Mouse (Mus musculus): Measurements from ENCODE around the gene Fbln5. TPM values are rescaled to one million over a fixed set of nuclear protein-coding genes. Genes with fewer than 3 reads are reported as not detected.

The Fbln5 gene
- polyA plus RNA-seq, 2 experiments from 2014 or later, result not detected

DNA sequence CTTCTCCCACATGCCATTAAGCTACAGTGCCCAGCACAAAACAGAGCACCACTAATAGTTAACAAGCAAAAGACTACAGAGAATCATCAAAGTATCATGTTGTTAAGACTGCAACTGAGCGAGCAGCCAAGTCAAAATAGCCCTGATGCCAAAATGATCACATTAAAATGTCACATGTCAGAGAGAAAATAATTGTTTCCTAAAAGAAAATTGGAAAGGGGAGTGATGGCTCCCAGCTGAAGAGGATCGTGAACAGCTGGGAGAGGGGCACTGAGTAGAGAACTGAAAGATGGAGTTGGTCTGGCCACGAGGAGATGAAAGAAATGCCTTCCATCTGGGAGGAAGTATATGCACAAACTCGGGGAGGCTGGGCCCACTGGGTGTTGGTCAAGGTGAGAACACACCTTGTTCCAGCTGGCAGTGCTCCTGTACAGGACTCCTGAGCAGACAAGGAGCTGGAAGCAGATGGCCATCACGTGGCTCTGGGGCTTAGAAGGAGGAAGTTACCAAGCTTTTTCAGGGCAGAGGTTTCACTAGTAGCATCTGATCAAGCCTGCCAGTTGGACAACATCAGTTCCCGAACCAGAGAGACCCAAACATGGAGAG, 59.3 kb downstream of the Fbln5 start:
- ATAC-seq, result no peak

GRCm38 (mm10) chr12:101758698-101759097, 60.2 kb downstream of the Fbln5 start:
- no peak for ATAC-seq

DNA sequence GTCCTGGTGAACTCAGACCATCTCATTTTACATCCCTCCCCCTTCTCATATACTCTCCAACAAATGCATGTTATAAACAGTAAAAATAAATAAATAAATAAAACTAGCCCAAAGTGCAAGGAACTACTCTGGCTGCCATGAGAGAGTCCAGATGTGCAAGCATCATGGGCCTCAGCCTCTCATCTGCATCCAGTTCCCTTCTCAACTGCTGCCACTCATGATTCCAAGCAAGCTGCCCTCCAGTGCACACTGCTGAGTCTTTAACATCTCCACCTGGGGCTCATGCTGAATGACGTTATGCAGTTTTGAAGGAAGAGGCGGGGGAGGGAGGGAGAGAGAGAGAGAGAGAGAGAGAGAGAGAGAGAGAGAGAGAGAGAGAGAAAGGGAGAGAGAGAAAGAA, 76.5 kb downstream of the Fbln5 start:
- ATAC-seq, result no peak

DNA sequence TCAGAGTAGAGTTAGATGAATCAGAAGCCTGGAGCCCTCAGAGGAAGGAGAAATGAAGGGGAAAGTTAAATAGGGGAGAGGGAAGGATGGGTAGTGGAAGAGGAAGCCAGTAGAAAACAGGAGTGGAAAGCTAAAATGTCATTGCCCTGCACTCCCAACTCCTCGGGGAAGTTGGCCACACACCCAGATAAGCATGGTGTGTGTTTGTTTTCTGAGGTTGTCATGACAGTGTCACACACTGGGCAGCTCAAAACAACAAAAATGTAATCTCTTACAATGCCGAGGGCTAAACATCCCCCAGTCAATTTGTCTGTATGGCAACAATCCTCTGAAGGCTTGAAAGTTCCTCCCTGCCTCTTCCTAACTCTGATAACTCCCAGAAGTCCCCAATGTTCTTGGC, 78.4 kb downstream of the Fbln5 start:
- ATAC-seq, result no peak

DNA sequence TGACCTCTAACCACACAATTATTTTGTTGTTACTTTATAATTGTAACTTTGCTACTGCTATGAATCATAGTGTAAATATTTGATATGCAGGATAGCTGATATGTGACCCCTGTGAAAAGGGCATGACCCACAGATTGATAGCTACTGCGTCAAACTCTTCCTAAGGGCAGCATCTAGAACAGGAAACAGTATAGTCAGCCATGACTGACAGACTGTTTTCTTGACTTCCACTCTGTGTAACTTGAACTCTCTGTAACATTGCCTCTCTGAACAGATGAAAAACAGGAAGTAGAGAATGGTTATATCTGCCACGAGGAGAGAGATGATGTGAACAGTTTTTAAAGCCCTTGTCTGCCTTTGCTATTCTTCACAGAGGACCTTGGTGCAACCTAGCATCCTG, 78.8 kb downstream of the Fbln5 start:
- peak; percentile 60 for ATAC-seq

DNA sequence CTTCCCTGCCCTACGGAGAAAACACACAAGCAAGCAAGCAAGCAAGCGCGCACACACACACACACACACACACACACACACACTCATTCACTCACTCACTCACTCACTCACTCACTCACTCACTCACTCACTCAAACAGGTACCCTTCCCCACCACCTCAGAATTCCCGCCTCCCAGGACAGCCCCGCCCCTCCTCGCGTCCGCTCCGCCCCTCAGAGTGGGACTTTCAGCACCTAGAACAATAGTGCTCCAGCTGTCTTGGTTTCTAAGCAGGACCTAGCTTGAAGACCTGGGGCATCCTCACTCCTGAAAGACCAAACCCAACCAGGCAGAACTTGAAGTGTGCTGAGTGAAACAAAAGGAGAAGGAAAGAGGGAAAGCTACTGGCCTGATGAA, 100.1 kb downstream of the Fbln5 start:
- ATAC-seq, result no peak

DNA sequence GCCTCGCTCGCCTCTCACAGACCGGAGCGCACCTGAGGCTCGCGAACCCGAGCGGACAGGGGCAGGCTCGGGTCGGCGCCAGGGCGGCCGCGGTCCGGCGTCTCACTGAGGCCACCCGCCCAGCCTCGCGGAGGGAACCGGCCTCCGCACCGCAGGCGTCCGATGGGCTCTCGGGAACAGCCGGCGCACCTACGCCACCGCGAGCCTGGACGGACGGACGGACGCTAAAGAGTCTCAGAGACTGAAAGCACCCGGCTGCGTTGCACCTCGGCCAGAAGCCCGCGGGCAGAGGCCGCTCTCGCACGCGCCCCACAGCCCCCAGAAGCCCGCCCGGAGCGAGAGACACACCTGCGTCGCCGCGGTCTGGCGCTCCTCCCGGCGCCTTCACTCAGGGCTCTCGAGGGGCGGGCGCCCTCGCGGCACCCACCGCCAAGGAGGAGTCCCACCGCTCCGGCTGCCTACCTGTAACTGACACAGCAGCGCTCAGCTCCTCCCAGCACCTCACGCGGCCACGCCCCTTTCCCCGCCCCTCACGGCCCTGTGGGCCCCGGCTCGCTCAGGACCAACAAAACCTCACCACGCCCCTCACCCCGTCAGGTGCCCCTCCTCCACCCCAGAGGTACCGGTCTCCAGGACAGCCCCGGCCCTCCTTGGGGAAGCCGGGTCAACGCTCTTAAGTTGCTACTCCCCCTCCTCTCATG, 100.7 kb downstream of the Fbln5 start, which contains the start of gene Tc2n:
Gene Tc2n (minus strand): TSS at position 470 of the 701 bp plus-strand sequence.
- peak; percentile 96 for ATAC-seq

- no peak for ATAC-seq
These were observed 119.7 kb downstream of the Fbln5 start for GRCm38 (mm10) chr12:101699176-101699575.

Other genes with a start within 250 kb of the Fbln5 start
- gene Tc2n, start 100.5 kb downstream of the Fbln5 start, polyA plus RNA-seq (2017; shearing (Covaris generic)), result under 1 TPM in 1 of 2 experiments, not detected in 1; 0.09 TPM
- gene Trip11, start 94.2 kb upstream of the Fbln5 start, polyA plus RNA-seq (2017; shearing (Covaris generic)), result 10 to 100 TPM; 66.1 to 85.4 TPM
- 10 to 100 TPM; 17.7 to 18.8 TPM for gene Atxn3, start 139.2 kb upstream of the Fbln5 start, polyA plus RNA-seq (2017; shearing (Covaris generic))
- gene Cpsf2, start 156.9 kb upstream of the Fbln5 start, polyA plus RNA-seq (2017; shearing (Covaris generic)), result 10 to 100 TPM; 16.2 to 19.4 TPM

Measured in CD4-positive, CD25-positive, alpha-beta regulatory T cell, adult 4 months (primary cell).